Mouse (Mus musculus): ENCODE results near the gene Hbs1l. TPM values are rescaled to one million over a fixed set of nuclear protein-coding genes. Genes with fewer than 3 reads are reported as not detected.
A peak's percentile ranks its signal among the peaks of the same experiment; 100 is the strongest.

Gene Hbs1l
- total and polyA plus RNA-seq, 3 experiments, result 103 to 115 TPM; not detected in 1

DNA sequence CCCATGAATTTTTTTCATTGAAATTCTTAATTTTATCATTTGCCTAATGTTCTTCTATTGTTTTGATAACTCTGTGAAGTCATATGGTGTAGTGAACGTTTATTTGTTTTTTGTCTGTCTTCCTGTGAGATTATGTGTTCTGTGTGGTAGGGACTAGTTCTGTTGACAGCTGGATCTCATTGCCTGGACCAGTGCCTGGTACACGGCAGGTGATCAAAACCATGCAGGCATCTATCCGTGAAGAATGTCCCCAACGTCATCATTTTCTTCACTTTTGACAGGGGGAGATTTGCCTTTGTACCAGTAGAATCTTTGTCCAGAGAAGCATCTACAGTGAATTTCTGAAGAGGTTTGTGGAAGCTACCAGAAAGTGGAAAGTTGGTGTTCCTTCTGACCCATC, 95.5 kb downstream of the Hbs1l start:
- no peak overlapping the region for H3K4me3 ChIP-seq (ENCODE audit: control insufficient read depth in 1 of 2, insufficient read depth in 1 of 2, low read depth in 2 of 2, low read length in 2 of 2)
- TF ChIP-seq POLR2A (IDR thresholded peaks at IDR 0.05; ENCODE audit: control insufficient read depth in 1 of 2, insufficient read depth in 1 of 2, low read depth in 1 of 2, low read length in 2 of 2, poor library complexity in 1 of 2) (no peak), MAZ (IDR thresholded peaks at IDR 0.05; ENCODE audit: low read depth, low read length) (no peak), MYC (IDR thresholded peaks at IDR 0.05; ENCODE audit: low read depth, low read length) (no peak), GATA1 (IDR thresholded peaks at IDR 0.05; ENCODE audit: low read depth, low read length) (no peak), HCFC1 (IDR thresholded peaks at IDR 0.05; ENCODE audit: low read depth, low read length) (no peak), EP300 (IDR thresholded peaks at IDR 0.05; ENCODE audit: low read depth in 1 of 2, low read length in 2 of 2) (no peak), BHLHE40 (IDR thresholded peaks at IDR 0.05; ENCODE audit: borderline replicate concordance, low read depth, low read length) (no peak), E2F4 (IDR thresholded peaks at IDR 0.05; ENCODE audit: borderline replicate concordance, low read depth, low read length) (no peak), NELFE (IDR thresholded peaks at IDR 0.05; ENCODE audit: low read depth, low read length) (no peak), ZNF384 (IDR thresholded peaks at IDR 0.05; ENCODE audit: low read depth, low read length) (no peak), ZC3H11A (IDR thresholded peaks at IDR 0.05; ENCODE audit: low read depth, low read length) (no peak), KAT2A (conservative IDR thresholded peaks at IDR 0.05; ENCODE audit: low read depth, low read length) (no peak)
- DNase-seq (ENCODE audit: low read depth, low spot score), result no peak

DNA sequence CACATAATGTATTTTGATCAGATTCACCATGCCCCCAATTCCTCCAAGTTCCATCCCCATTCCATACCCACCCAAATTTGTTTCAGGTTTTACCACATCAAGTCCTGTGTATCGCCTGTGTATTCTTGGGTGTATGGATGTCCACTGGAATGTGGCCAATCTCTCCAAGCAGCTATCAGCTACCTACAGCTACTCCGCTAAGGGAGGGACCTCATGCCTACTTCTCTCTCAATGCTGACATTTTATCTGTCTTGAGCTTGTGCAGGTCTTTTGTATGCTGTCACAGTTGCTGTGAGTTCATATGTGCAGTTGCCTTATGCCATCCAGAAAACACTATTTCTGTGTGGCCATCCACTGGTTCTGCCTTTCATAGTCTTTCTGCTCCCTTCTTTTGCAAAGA, 97.6 kb downstream of the Hbs1l start:
- no peak overlapping the region for H3K4me3 ChIP-seq (ENCODE audit: control insufficient read depth in 1 of 2, insufficient read depth in 1 of 2, low read depth in 2 of 2, low read length in 2 of 2)
- H3K9me3 ChIP-seq (replicated peaks; ENCODE audit: insufficient read depth, low read length), result no peaks in the 10 kb centered on the region
- TF ChIP-seq ETS1 (IDR thresholded peaks at IDR 0.05; ENCODE audit: low read depth, low read length) (0 out of 2 replicates have a peak, but pooled peaks have one; percentile 35), MXI1 (IDR thresholded peaks at IDR 0.05; ENCODE audit: low read depth, low read length) (no peak), ELF1 (IDR thresholded peaks at IDR 0.05; ENCODE audit: low read depth, low read length) (no peak), RCOR1 (IDR thresholded peaks at IDR 0.05; ENCODE audit: low read depth, low read length) (0 out of 2 replicates have a peak, but pooled peaks have one; percentile 12), UBTF (IDR thresholded peaks at IDR 0.05; ENCODE audit: borderline replicate concordance, insufficient read depth, low read depth, low read length) (no peak), POLR2AphosphoS2 (IDR thresholded peaks at IDR 0.05; ENCODE audit: low read length) (no peak), MYC (IDR thresholded peaks at IDR 0.05; ENCODE audit: low read depth, low read length) (no peak), KAT2A (conservative IDR thresholded peaks at IDR 0.05; ENCODE audit: low read depth, low read length) (no peak), EP300 (IDR thresholded peaks at IDR 0.05; ENCODE audit: low read depth in 1 of 2, low read length in 2 of 2) (peak; percentile 67 to 73), POLR2AphosphoS5 (IDR thresholded peaks at IDR 0.05; ENCODE audit: borderline replicate concordance, low read depth, low read length) (no peak), JUND (IDR thresholded peaks at IDR 0.05; ENCODE audit: low read depth, low read length) (no peak), USF1 (IDR thresholded peaks at IDR 0.05; ENCODE audit: low read depth, low read length) (no peak), GATA1 (IDR thresholded peaks at IDR 0.05; ENCODE audit: low read depth, low read length) (peak; percentile 72), TBP (IDR thresholded peaks at IDR 0.05; ENCODE audit: low read depth, low read length) (peak; percentile 47; the same call in 1 of the 2 replicates), HCFC1 (IDR thresholded peaks at IDR 0.05; ENCODE audit: low read depth, low read length) (no peak), GABPA (IDR thresholded peaks at IDR 0.05; ENCODE audit: low read depth, low read length) (no peak), TAL1 (IDR thresholded peaks at IDR 0.05; ENCODE audit: low read length) (peak; percentile 61), TCF12 (IDR thresholded peaks at IDR 0.05; ENCODE audit: low read depth, low read length) (peak; percentile 33; the same call in 1 of the 2 replicates), ZC3H11A (IDR thresholded peaks at IDR 0.05; ENCODE audit: low read depth, low read length) (no peak)
- H3K4me1 ChIP-seq (ENCODE audit: control insufficient read depth in 1 of 2, insufficient read depth in 2 of 2, low read length in 2 of 2), result peaks cover 2 to 27% of the 10 kb centered on the region in 2 experiments
- DNase-seq (ENCODE audit: low read depth, low spot score), result peak; percentile 77
- H3K27me3 ChIP-seq (ENCODE audit: control insufficient read depth in 1 of 2, insufficient read depth in 2 of 2, low read length in 2 of 2), result no peaks in the 10 kb centered on the region; a peak in 1 of 4 replicates
- H3K36me3 ChIP-seq (ENCODE audit: control insufficient read depth in 1 of 2, insufficient read depth in 2 of 2, low read length in 2 of 2), result peaks cover 0 to 23% of the 10 kb centered on the region in 2 experiments; a peak in 2 of 4 replicates
- H3K79me2 ChIP-seq (ENCODE audit: control insufficient read depth, insufficient read depth, low read length, poor library complexity), result no peaks in the 10 kb centered on the region
- H3K9ac ChIP-seq (ENCODE audit: control insufficient read depth, low read depth, low read length, poor library complexity, severe bottlenecking), result no peak overlapping the region
- H3K27ac ChIP-seq (ENCODE audit: control insufficient read depth, low read depth, low read length), result no peak overlapping the region

More for the DNA sequence above, 95.5 kb downstream of the Hbs1l start:
- Histone ChIP-seq H3K9me3 (replicated peaks; ENCODE audit: insufficient read depth, low read length) (no peaks in the 10 kb centered on the region), H3K27me3 (ENCODE audit: control insufficient read depth in 1 of 2, insufficient read depth in 2 of 2, low read length in 2 of 2) (no peaks in the 10 kb centered on the region), H3K79me2 (ENCODE audit: control insufficient read depth, insufficient read depth, low read length, poor library complexity) (no peaks in the 10 kb centered on the region), H3K36me3 (ENCODE audit: control insufficient read depth in 1 of 2, insufficient read depth in 2 of 2, low read length in 2 of 2) (peaks cover 0 to 23% of the 10 kb centered on the region in 2 experiments; a peak in 2 of 4 replicates), H3K27ac (ENCODE audit: control insufficient read depth, low read depth, low read length) (no peak overlapping the region), H3K4me1 (ENCODE audit: control insufficient read depth in 1 of 2, insufficient read depth in 2 of 2, low read length in 2 of 2) (peaks cover 2 to 26% of the 10 kb centered on the region in 2 experiments), H3K9ac (ENCODE audit: control insufficient read depth, low read depth, low read length, poor library complexity, severe bottlenecking) (no peak overlapping the region)

Data from MEL (cell line).